In the genomic region with DNA sequence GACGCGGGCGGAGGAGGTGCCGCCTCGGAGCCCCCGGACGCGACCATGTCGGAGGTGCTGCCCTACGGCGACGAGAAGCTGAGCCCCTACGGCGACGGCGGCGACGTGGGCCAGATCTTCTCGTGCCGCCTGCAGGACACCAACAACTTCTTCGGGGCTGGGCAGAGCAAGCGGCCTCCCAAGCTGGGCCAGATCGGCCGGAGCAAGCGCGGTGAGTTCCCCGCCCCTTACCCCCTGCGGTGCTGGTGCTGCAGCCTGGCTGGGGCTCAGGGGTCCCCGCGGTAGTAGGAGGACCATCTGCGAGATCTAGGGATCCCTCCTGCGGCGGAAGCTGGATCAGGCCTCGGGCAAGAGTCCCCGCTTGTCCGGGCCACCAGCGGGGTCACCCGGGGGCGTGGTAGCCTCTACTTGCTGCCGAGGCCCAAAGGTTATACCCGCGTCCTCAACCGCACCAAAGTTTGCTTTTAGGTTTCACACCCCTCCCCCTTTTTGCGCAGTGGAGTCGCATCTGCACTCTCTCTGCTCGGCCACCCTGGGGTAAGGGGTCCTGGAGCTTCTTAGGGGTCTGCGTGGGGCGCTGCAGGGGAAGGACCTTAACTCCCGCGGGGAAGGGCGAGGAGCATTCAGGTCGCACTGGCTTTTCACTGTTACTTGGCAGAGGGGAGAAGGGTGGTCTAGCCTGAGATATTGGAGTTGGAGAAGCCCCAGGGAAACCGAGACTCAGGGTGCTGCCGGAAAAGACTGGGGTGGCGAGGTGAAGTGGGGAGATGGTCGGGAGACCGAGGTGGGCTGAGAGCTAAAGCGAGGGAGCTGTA, we compare ENCODE assay signal across 7 mouse cellular contexts. TPM values are rescaled to one million over a fixed set of nuclear protein-coding genes. Genes with fewer than 3 reads are reported as not detected.
DNase-seq lines count a peak whose midpoint lies in the region; ATAC-seq and TF ChIP-seq lines count a peak whose summit lies in the region.

No protein-coding gene starts in this region.

- no peaks in the 10 kb centered on the region for H3K9me3 ChIP-seq in lung, postnatal 0 days (ENCODE audit: low read length)

- ATAC-seq in lung, postnatal 0 days: peak; percentile 5; the same call in 1 of the 2 replicates

- H3K9ac ChIP-seq in heart, adult 2 months (ENCODE audit: low read depth, low read length): peak overlapping the region; percentile 98
- peak overlapping the region; percentile 76 for H3K9ac ChIP-seq in lung, postnatal 0 days (replicated peaks; ENCODE audit: low read depth)

- H3K4me2 ChIP-seq in lung, postnatal 0 days (replicated peaks; ENCODE audit: low read depth, low read length): peak overlapping the region; percentile 87

- H3K27me3 ChIP-seq in testis, adult 2 months (ENCODE audit: control insufficient read depth, insufficient read depth, low read length): no peaks in the 10 kb centered on the region
- H3K27me3 ChIP-seq in heart, adult 2 months (ENCODE audit: control insufficient read depth, insufficient read depth, low read length): no peaks in the 10 kb centered on the region
- no peaks in the 10 kb centered on the region for H3K27me3 ChIP-seq in kidney, adult 2 months (replicated peaks; ENCODE audit: control insufficient read depth, insufficient read depth, low read length)
- no peaks in the 10 kb centered on the region; the same call in 1 of the 2 replicates for H3K27me3 ChIP-seq in lung, postnatal 0 days (replicated peaks; ENCODE audit: insufficient read depth, low read length)

- no peak for TF ChIP-seq POLR2A in testis, adult 2 months (IDR thresholded peaks at IDR 0.05; ENCODE audit: control insufficient read depth, low read depth, low read length)
- TF ChIP-seq POLR2A in heart, adult 2 months (IDR thresholded peaks at IDR 0.05; ENCODE audit: insufficient read depth, low read depth, low read length): no peak
- no peak for TF ChIP-seq POLR2A in kidney, adult 2 months (IDR thresholded peaks at IDR 0.05; ENCODE audit: low read depth, low read length)

- no peak for DNase-seq in testis, postnatal 14 days (ENCODE audit: low spot score)
- DNase-seq in cerebellum, adult 8-10 months: peak; percentile 67
- peak in 1 of 2 experiments; percentile 31 for DNase-seq in heart, adult 2 months
- DNase-seq in kidney, adult 2 months: peak; percentile 81
- peak; percentile 40 for DNase-seq in lung, postnatal 0 days (ENCODE audit: low spot score)
- peak; percentile 56 for DNase-seq in testis, postnatal 10 days (ENCODE audit: low spot score)

- H3K4me3 ChIP-seq in testis, adult 2 months (ENCODE audit: control insufficient read depth, low read depth, low read length): peak overlapping the region; percentile 87
- peak overlapping the region; percentile 74 for H3K4me3 ChIP-seq in heart, adult 2 months
- peak overlapping the region; percentile 99 for H3K4me3 ChIP-seq in kidney, adult 2 months (ENCODE audit: insufficient read depth, low read depth, low read length)
- H3K4me3 ChIP-seq in lung, postnatal 0 days (ENCODE audit: low read depth, low read length): peak overlapping the region; percentile 84

- WGBS in heart, adult 2 months: 2% methylated on average over 58 of the region's 58 CpGs
- WGBS in kidney, adult 2 months: under 1% methylated on average over 58 of the region's 58 CpGs
- WGBS in lung, postnatal 0 days: under 1% methylated on average over 51 of the region's 58 CpGs

- H3K36me3 ChIP-seq in testis, adult 2 months (ENCODE audit: control insufficient read depth, insufficient read depth, low read length): no peaks in the 10 kb centered on the region
- no peaks in the 10 kb centered on the region for H3K36me3 ChIP-seq in heart, adult 2 months (ENCODE audit: control insufficient read depth, insufficient read depth, low read length)
- H3K36me3 ChIP-seq in kidney, adult 2 months (ENCODE audit: control insufficient read depth, insufficient read depth, low read length): no peaks in the 10 kb centered on the region
- H3K36me3 ChIP-seq in lung, postnatal 0 days (ENCODE audit: insufficient read depth, low read length): no peaks in the 10 kb centered on the region

- no peak for TF ChIP-seq EP300 in heart, adult 2 months (IDR thresholded peaks at IDR 0.05; ENCODE audit: insufficient read depth, low read depth, low read length)
- TF ChIP-seq EP300 in lung, postnatal 0 days (IDR thresholded peaks at IDR 0.05): no peak

- peaks cover 28% of the 10 kb centered on the region for H3K4me1 ChIP-seq in testis, adult 2 months (ENCODE audit: control insufficient read depth, insufficient read depth, low read length)
- peaks cover 1% of the 10 kb centered on the region for H3K4me1 ChIP-seq in heart, adult 2 months (ENCODE audit: control insufficient read depth, insufficient read depth, low read length)
- H3K4me1 ChIP-seq in kidney, adult 2 months (ENCODE audit: control insufficient read depth, insufficient read depth, low read length): peaks cover 28% of the 10 kb centered on the region
- H3K4me1 ChIP-seq in lung, postnatal 0 days (ENCODE audit: insufficient read depth, low read depth, low read length): peaks cover 9% of the 10 kb centered on the region

- no peak overlapping the region for H3K27ac ChIP-seq in testis, adult 2 months (ENCODE audit: control insufficient read depth, insufficient read depth, low read depth, low read length)
- peak overlapping the region; percentile 88 for H3K27ac ChIP-seq in heart, adult 2 months
- peak overlapping the region; percentile 99 for H3K27ac ChIP-seq in kidney, adult 2 months (ENCODE audit: insufficient read depth, low read depth, low read length)
- peak overlapping the region; percentile 91 for H3K27ac ChIP-seq in lung, postnatal 0 days (ENCODE audit: low read length)

- intact Hi-C loops in heart, adult 2 months (cut with DNase I): no loop called here

- no peak for TF ChIP-seq CTCF in testis, adult 2 months (IDR thresholded peaks at IDR 0.05; ENCODE audit: control insufficient read depth, insufficient read depth, insufficient replicate concordance, low read depth, low read length)
- no peak for TF ChIP-seq CTCF in heart, adult 2 months (IDR thresholded peaks at IDR 0.05)
- TF ChIP-seq CTCF in kidney, adult 2 months (conservative IDR thresholded peaks at IDR 0.05; ENCODE audit: insufficient read depth, insufficient read length, low read depth, low read length): no peak
- TF ChIP-seq CTCF in lung, postnatal 0 days (IDR thresholded peaks at IDR 0.05): no peak; the same call in 1 of the 2 replicates

- no peaks in the 10 kb centered on the region for H3K79me2 ChIP-seq in heart, adult 2 months (replicated peaks; ENCODE audit: control insufficient read depth, insufficient read depth, low read length)

RNA-seq across cellular contexts. Expression of gene Camk2n1, which starts 1.2 kb away (rescaled TPM):
- 34.4 and 38.9 TPM in 2 replicates for polyA plus RNA-seq in testis, adult 2 months (2012; rRNA removed)
- total RNA-seq in heart, adult 2 months (2021): 10 to 100 TPM; 12.0 to 12.7 TPM
- 6.9 and 7.1 TPM in 2 replicates for polyA plus RNA-seq in heart, adult 2 months (2012; rRNA removed)
- polyA plus RNA-seq in kidney, adult 2 months (2012; rRNA removed): 39.6 and 40.1 TPM in 2 replicates
- polyA plus RNA-seq in lung, postnatal 0 days (2015; fragmentation: Nextera tagmentation; extraction: Ambion mirVana): 10.9 and 12.7 TPM in 2 replicates

RNA-seq across cellular contexts. Expression of gene Mul1, which starts 20.9 kb away (rescaled TPM):
- 54.2 and 74.1 TPM in 2 replicates for polyA plus RNA-seq in testis, adult 2 months (2012; rRNA removed)
- total RNA-seq in heart, adult 2 months (2021): 10 to 100 TPM; 75.0 to 75.5 TPM
- 25.3 and 32.9 TPM in 2 replicates for polyA plus RNA-seq in heart, adult 2 months (2012; rRNA removed)
- 31.3 and 31.8 TPM in 2 replicates for polyA plus RNA-seq in kidney, adult 2 months (2012; rRNA removed)
- 12.3 and 13.1 TPM in 2 replicates for polyA plus RNA-seq in lung, postnatal 0 days (2015; fragmentation: Nextera tagmentation; extraction: Ambion mirVana)

RNA-seq across cellular contexts. Expression of gene Fam43b, which starts 59.0 kb away (rescaled TPM):
- not detected in 2 replicates for polyA plus RNA-seq in testis, adult 2 months (2012; rRNA removed)
- not detected for total RNA-seq in heart, adult 2 months (2021)
- polyA plus RNA-seq in heart, adult 2 months (2012; rRNA removed): not detected in 2 replicates
- polyA plus RNA-seq in kidney, adult 2 months (2012; rRNA removed): not detected in 2 replicates
- polyA plus RNA-seq in lung, postnatal 0 days (2015; fragmentation: Nextera tagmentation; extraction: Ambion mirVana): 0.05 TPM in 1 of 2 replicates, not detected in the other
